Mouse (Mus musculus) forebrain, embryonic 13.5 days (tissue): Measurements from ENCODE around the gene March7. TPM values are rescaled to one million over a fixed set of nuclear protein-coding genes. Genes with fewer than 3 reads are reported as not detected.

Experiments
- ATAC-seq: fragments of 200-750 bp; cut with Nextera tagmentation; 2 replicates; pipeline ENCODE4 v1.8.0; 2017
- H3K27ac ChIP-seq: fragments of 300-500 bp; sonication (generic); 2 replicates; pipeline ENCODE4 v1.5.1; 2015; ENCODE audit warnings: inconsistent platforms, mild to moderate bottlenecking, moderate library complexity
- H3K27me3 ChIP-seq: fragments of 300-500 bp; sonication (generic); 2 replicates; pipeline ENCODE4 v1.6.1; 2015; ENCODE audit warnings: mild to moderate bottlenecking, inconsistent platforms
- H3K36me3 ChIP-seq: fragments of 300-500 bp; sonication (generic); 2 replicates; pipeline ENCODE4 v1.6.1; 2015; ENCODE audit warnings: mild to moderate bottlenecking, inconsistent platforms; ENCODE audit not compliant: poor library complexity, severe bottlenecking
- H3K4me1 ChIP-seq: fragments of 300-500 bp; sonication (generic); 2 replicates; pipeline ENCODE4 v1.6.1; 2015; ENCODE audit warnings: inconsistent platforms
- H3K4me2 ChIP-seq: fragments of 300-500 bp; sonication (generic); 2 replicates; pipeline ENCODE4 v1.6.1; 2015; ENCODE audit warnings: inconsistent platforms, mild to moderate bottlenecking, moderate library complexity
- H3K4me3 ChIP-seq: fragments of 300-500 bp; sonication (generic); 2 replicates; pipeline ENCODE4 v1.5.1; 2015; ENCODE audit warnings: mild to moderate bottlenecking, inconsistent platforms
- H3K9ac ChIP-seq: fragments of 300-500 bp; sonication (generic); 2 replicates; pipeline ENCODE4 v1.6.1; 2015; ENCODE audit warnings: mild to moderate bottlenecking, inconsistent platforms
- H3K9me3 ChIP-seq: fragments of 300-500 bp; sonication (generic); replicated peaks from 2 replicates; pipeline ENCODE4 v1.6.1; 2016; ENCODE audit warnings: inconsistent platforms
- WGBS: fragments of 180-500 bp; shearing (Covaris S2); methylation state at CpG from one replicate; pipeline ENCODE4 v1.1.7; 2015; 5-methylcytosine and 5-hydroxymethylcytosine counted together
- polyA plus RNA-seq: library from polyadenylated mRNA; unstranded; fragments of >200 nt; fragmentation: Nextera tagmentation; extraction: Ambion mirVana; gene quantifications from 2 replicates; pipeline ENCODE4 v1.2.1, GENCODE M21; 2015

Gene March7
- polyA plus RNA-seq, 1 experiment from 2014 or later = 88.4 TPM

DNA sequence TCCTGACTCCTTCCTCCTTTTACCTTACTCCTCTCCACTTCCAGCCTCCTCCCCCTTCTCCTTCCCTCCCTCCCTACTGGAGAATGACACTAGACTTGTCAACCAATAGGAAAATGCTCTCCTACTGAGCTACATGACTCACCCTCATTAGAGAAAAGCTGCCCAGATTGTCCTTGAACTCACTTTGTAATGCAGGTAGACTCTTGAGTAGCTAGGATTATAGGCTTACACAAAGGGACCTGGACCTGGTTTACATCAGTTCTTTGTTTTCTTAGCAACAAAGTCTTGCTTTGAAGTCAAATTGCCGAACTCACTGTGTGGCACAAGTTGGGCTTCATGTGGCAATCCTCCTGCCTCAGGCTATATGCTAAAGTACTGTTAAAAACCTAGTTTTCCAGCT, 12.8 kb upstream of the March7 start:
- WGBS = 36% methylated on average over 1 of the region's 1 CpGs
- H3K4me3 ChIP-seq = no peak overlapping the region
- H3K4me2 ChIP-seq = no peak overlapping the region
- H3K9ac ChIP-seq = no peak overlapping the region
- H3K4me1 ChIP-seq = no peaks in the 10 kb centered on the region
- H3K9me3 ChIP-seq = no peaks in the 10 kb centered on the region
- ATAC-seq = no peak
- no peaks in the 10 kb centered on the region for H3K27me3 ChIP-seq
- no peak overlapping the region for H3K27ac ChIP-seq
- no peaks in the 10 kb centered on the region for H3K36me3 ChIP-seq

DNA sequence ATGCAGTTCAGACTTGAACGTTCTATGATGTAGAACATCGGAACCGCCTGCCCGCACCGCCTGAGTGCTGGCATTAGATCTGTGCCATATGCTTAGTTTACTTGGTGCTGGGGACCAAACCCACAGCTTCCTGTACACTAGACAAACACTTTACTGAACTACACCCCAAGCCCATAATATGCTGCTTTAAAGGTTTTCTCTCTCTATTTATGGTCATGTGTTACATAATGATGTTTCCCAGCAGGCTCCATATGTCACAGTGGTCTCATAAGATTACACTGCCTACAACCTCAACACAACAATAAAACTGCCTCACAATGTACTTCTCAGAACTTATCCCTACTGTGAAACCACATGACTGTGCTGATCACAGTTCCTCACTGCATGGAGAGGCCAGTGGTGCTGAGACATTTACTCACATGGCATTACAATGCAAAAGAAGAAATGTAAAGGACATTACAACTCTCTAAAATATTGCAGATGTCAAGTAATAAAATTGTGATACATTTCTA, 9.6 kb upstream of the March7 start:
- WGBS = 95% methylated on average over 5 of the region's 5 CpGs
- no peak overlapping the region for H3K4me2 ChIP-seq
- no peak overlapping the region for H3K27ac ChIP-seq
- no peaks in the 10 kb centered on the region for H3K4me1 ChIP-seq
- H3K27me3 ChIP-seq = no peaks in the 10 kb centered on the region
- H3K9ac ChIP-seq = no peak overlapping the region
- ATAC-seq = no peak
- peaks cover 5% of the 10 kb centered on the region; the same call in 1 of the 2 replicates for H3K36me3 ChIP-seq
- no peak overlapping the region for H3K4me3 ChIP-seq
- no peaks in the 10 kb centered on the region for H3K9me3 ChIP-seq

DNA sequence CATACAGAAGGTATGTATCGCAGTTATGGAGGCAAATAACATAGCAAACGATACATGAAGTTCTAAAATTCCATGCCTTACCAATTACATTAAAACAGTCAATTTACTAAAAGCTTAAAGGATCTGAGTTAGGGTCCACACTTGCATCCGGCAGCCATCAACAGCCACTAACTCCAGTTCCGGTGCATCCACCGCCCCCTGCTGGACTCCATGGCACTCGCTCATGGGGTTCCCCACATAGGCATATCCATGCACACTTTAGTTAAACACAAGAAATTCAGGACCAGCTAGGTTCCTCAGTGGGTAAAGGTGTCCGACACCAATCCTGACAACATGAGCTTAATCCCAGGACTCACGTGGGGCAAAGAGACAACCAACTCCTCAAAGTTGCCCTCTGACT, 9.0 kb upstream of the March7 start:
- Histone ChIP-seq H3K4me1 (no peaks in the 10 kb centered on the region), H3K4me3 (no peak overlapping the region), H3K9me3 (no peaks in the 10 kb centered on the region), H3K27me3 (no peaks in the 10 kb centered on the region), H3K4me2 (no peak overlapping the region), H3K27ac (no peak overlapping the region), H3K36me3 (peaks cover 10% of the 10 kb centered on the region; the same call in 1 of the 2 replicates), H3K9ac (no peak overlapping the region)
- 46% methylated on average over 8 of the region's 8 CpGs for WGBS
- 0 out of 2 replicates have a peak, but pooled peaks have one; percentile 55 for ATAC-seq

DNA sequence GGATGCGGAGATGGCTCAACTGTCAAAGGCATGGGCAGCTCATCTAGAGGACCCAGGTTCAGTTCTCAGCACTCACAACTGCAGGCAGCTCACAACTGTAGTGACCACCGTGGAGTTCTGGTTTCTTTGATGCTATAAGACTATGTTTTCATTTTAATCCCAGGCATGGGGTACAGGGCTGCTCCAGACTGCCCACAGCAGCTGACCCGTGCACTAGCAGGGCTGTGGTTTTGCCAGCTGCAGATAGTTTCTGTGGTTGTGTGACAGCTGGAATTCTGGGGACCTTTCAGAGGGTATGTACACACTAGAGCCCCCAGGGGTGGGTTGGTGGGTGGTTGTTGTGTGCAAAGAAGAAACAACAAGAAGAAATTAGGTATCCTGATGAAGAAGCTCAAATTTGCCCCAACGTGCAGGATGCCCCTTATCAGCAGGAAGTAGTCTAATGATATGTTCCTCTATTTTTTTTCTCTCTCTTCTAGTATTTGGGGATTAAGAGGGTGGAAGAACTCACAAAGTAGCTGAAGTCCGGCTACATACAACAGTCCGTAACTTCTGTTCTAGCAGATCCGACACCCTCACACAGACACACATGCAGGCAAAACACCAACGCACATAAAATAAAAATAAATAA, 6.7 kb upstream of the March7 start:
- ATAC-seq = no peak
- Histone ChIP-seq H3K4me2 (no peak overlapping the region), H3K9me3 (no peaks in the 10 kb centered on the region), H3K4me3 (no peak overlapping the region), H3K4me1 (peaks cover 7% of the 10 kb centered on the region; the same call in 1 of the 2 replicates), H3K27me3 (no peaks in the 10 kb centered on the region), H3K9ac (no peak overlapping the region), H3K27ac (no peak overlapping the region), H3K36me3 (peaks cover 10% of the 10 kb centered on the region; the same call in 1 of the 2 replicates)
- 90% methylated on average over 8 of the region's 8 CpGs for WGBS

DNA sequence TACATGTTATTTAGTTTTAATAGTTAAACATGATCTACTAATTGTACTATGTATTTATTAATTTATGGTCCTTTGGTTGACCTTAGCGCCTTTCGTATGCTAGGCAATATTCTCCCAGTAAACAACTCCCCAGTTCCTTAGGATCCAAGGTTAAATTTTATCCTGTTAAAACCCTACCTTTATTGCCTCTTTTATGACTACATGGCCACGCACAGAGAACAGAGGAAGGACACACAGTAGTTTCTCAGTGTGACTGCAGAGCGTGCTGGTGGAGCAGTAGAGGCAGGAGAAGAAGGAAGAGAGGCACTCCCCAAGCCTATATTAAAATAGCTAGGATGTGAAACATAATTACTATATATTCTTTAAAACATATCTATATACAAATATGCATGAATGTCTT, 6.0 kb upstream of the March7 start:
- Histone ChIP-seq H3K27me3 (no peaks in the 10 kb centered on the region), H3K4me1 (peaks cover 11% of the 10 kb centered on the region), H3K27ac (no peak overlapping the region), H3K9ac (no peak overlapping the region), H3K4me3 (no peak overlapping the region), H3K36me3 (peaks cover 10% of the 10 kb centered on the region; the same call in 1 of the 2 replicates), H3K4me2 (no peak overlapping the region), H3K9me3 (no peaks in the 10 kb centered on the region)
- WGBS = 93% methylated on average over 4 of the region's 4 CpGs
- ATAC-seq = no peak

DNA sequence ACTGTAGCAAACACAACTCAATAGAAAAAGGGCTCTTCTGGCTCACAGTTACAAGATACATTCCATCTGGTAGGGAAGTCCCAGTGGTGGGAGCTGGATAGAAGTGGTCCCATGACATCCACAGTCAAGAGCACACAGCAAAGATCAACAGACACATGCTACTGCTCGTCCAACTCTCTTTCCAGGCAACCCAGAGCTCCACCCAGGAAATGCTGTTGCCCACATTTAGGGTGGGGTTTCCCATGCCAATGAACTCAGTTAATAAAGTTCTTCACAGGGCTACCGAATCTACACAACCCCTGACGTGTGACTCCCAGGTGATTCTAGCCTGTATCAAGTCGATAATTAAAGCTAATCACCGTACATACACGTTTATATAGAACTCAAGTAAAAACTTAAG, 5.5 kb upstream of the March7 start:
- 89% methylated on average over 6 of the region's 6 CpGs for WGBS
- Histone ChIP-seq H3K27ac (no peak overlapping the region), H3K4me3 (no peak overlapping the region), H3K36me3 (peaks cover 10% of the 10 kb centered on the region; the same call in 1 of the 2 replicates), H3K9me3 (no peaks in the 10 kb centered on the region), H3K4me1 (peaks cover 11% of the 10 kb centered on the region), H3K4me2 (no peak overlapping the region), H3K27me3 (no peaks in the 10 kb centered on the region), H3K9ac (no peak overlapping the region)
- ATAC-seq = no peak

DNA sequence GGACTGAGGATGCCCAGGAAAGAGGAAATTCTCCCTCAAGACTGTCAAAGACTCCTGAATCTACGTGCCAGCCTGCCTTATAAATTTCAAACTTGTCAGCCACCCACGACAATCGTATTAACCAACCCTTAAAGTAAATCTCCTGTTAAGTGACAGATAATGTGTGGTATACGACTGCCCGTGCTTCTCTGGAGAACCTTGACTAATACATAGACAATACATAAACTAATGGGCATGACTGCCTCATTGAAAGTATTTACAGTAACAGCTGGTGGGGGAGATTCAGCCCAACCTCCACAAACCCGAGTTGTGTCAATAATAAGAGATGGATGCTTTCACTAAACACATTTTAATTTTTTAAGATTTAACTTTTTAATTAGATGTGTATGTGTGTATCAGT, 3.9 kb upstream of the March7 start:
- H3K9ac ChIP-seq = no peak overlapping the region
- H3K4me1 ChIP-seq = peaks cover 13% of the 10 kb centered on the region
- H3K4me2 ChIP-seq = no peak overlapping the region
- H3K9me3 ChIP-seq = no peaks in the 10 kb centered on the region
- no peak for ATAC-seq
- H3K27me3 ChIP-seq = no peaks in the 10 kb centered on the region
- no peak overlapping the region for H3K27ac ChIP-seq
- no peak overlapping the region for H3K4me3 ChIP-seq
- H3K36me3 ChIP-seq = peaks cover 10% of the 10 kb centered on the region; the same call in 1 of the 2 replicates
- WGBS = 83% methylated on average over 6 of the region's 6 CpGs

DNA sequence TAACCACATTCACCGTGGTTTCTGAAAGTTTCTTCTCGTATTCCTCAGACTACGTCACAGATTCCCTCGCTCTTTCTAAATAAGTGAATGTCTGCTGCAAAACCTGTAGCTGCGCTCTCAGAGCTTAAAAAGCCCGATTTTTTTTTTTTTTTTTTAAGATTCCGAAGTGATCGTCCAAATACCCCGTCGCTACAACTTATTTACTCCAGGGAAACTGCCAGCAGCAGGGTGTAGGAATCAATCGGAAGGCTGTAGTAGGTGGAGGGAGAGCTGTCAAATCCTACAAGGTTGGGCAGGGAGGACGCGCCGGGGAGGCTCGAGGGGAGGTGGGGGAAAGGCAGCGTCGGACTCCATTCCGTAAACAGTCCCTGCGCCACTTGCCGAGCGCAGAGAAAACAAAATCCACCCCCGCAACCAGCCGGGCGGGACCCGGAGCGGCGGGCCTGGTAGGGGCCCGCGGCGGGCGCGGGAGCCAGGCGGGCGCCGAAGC, 520 bp upstream of the March7 start:
- Histone ChIP-seq H3K4me1 (peaks cover 39% of the 10 kb centered on the region), H3K27me3 (no peaks in the 10 kb centered on the region), H3K27ac (peak overlapping the region; percentile 84), H3K4me3 (peak overlapping the region; percentile 92), H3K9me3 (no peaks in the 10 kb centered on the region), H3K4me2 (peak overlapping the region; percentile 71), H3K36me3 (peaks cover 18% of the 10 kb centered on the region; the same call in 1 of the 2 replicates), H3K9ac (peak overlapping the region; percentile 93)
- WGBS = under 1% methylated on average over 33 of the region's 35 CpGs
- peak; percentile 39; the same call in 1 of the 2 replicates for ATAC-seq

DNA sequence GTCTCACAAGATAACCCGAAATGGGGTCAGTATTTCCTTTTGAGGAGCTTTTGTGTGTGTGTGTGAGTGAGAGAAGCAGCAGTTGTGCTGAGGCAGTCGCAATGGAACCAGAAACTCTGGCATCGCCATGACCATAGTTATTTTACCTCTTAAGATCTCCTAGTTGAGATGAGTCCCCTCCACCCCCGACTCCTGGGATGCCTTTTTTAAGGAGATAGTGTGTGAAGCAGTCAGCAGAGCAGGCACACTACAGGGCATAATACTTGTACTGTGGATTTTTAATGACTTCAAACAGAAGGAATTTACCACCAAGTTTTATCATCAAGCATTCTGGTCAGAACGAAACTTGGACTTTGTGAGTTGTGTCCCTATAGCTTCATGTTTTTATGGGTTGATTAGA, 1.1 kb downstream of the March7 start:
- 21% methylated on average over 5 of the region's 5 CpGs for WGBS
- H3K9me3 ChIP-seq = no peaks in the 10 kb centered on the region
- H3K36me3 ChIP-seq = peaks cover 13% of the 10 kb centered on the region; the same call in 1 of the 2 replicates
- H3K27me3 ChIP-seq = no peaks in the 10 kb centered on the region
- no peak overlapping the region for H3K27ac ChIP-seq
- ATAC-seq = no peak
- peak overlapping the region; percentile 92 for H3K4me3 ChIP-seq
- H3K4me1 ChIP-seq = peaks cover 42% of the 10 kb centered on the region
- peak overlapping the region; percentile 93 for H3K9ac ChIP-seq
- peak overlapping the region; percentile 71 for H3K4me2 ChIP-seq

DNA sequence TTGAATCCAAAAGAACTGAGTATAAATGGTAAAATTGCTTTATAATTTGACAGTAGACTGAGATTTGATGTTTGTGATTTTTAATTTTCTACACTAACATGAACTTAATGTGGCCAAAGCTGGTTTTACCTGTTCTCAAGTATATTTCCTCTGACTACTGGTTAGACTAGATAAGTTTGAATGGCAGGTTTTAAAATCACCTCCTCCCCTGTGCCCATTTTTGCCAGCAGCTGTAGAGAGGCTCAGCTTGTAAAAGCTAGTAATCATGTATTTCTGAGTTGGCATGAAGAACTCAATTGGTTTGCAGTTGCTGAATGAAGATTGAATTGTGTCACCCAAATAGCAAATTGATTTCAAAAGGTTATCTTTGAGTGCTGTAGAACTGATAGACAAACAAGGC, 2.8 kb downstream of the March7 start:
- Histone ChIP-seq H3K4me3 (no peak overlapping the region), H3K4me1 (peaks cover 43% of the 10 kb centered on the region), H3K36me3 (peaks cover 13% of the 10 kb centered on the region; the same call in 1 of the 2 replicates), H3K4me2 (0 out of 2 replicates have a peak overlapping the region, but pooled peaks have one; percentile 14), H3K9me3 (no peaks in the 10 kb centered on the region), H3K9ac (no peak overlapping the region), H3K27me3 (no peaks in the 10 kb centered on the region), H3K27ac (no peak overlapping the region)
- no peak for ATAC-seq

DNA sequence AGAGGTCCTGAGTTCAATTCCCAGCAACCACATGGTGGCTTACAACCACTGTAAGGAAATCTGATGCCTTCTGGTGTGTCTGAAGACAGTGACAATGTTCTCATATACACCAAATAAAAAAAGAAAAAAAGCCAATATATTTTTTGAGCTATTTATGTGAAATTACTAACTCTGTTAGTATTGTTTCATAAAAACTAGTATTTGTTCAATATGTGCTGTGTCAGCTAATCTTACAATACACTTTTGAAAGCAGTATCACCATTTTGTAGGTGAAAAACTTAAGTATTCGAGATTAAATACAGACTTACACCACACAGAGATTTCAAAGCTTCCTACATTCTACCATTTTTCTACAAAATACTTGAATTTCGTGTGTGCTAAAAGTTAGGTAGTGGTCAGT, 5.0 kb downstream of the March7 start:
- H3K9ac ChIP-seq = no peak overlapping the region
- WGBS = 96% methylated on average over 2 of the region's 2 CpGs
- H3K4me1 ChIP-seq = peaks cover 35% of the 10 kb centered on the region
- H3K9me3 ChIP-seq = no peaks in the 10 kb centered on the region
- no peak overlapping the region for H3K27ac ChIP-seq
- H3K4me3 ChIP-seq = no peak overlapping the region
- no peak overlapping the region for H3K4me2 ChIP-seq
- H3K36me3 ChIP-seq = peaks cover 13% of the 10 kb centered on the region; the same call in 1 of the 2 replicates
- H3K27me3 ChIP-seq = no peaks in the 10 kb centered on the region
- no peak for ATAC-seq

DNA sequence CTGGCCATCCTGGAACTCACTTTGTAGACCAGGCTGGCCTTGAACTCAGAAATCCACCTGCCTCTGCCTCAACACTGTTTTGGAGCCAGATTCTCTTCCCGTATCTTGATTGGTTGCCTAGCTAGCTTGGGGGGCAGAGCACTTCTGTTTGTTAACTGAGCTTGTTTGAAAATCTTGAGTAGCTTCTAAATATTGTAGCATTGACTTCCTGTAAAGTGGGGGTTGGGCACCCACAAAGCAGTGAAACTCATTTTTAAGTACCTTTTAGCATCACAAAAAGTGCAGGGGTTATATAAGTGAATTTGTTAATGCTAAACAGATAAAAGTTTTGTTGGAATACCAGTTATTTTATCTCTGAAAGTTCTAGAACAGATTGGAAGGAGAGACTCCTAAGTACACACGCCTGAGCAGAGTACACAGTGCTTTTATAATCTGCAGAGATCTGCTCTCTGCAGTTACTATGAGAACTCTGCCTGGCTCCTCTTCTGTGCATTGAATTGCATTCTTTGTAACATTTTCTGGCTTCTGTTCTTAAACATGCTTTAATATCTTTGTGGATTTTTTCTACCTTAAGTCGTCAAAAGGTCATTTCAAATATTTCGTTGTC, 7.0 kb downstream of the March7 start:
- Histone ChIP-seq H3K4me3 (no peak overlapping the region), H3K4me1 (peaks cover 28% of the 10 kb centered on the region), H3K9me3 (no peaks in the 10 kb centered on the region), H3K27ac (no peak overlapping the region), H3K36me3 (peaks cover 9% of the 10 kb centered on the region; the same call in 1 of the 2 replicates), H3K9ac (no peak overlapping the region), H3K27me3 (no peaks in the 10 kb centered on the region), H3K4me2 (no peak overlapping the region)
- WGBS = 94% methylated on average over 4 of the region's 4 CpGs
- no peak for ATAC-seq
